Mouse (Mus musculus) neural tube, embryonic 11.5 days (tissue): ENCODE results near the gene Cse1l. TPM values are rescaled to one million over a fixed set of nuclear protein-coding genes. Genes with fewer than 3 reads are reported as not detected.

ENCODE experiments used
- ATAC-seq: fragments of 200-750 bp; cut with Nextera tagmentation; 2 replicates; pipeline ENCODE4 v1.8.0; 2017; ENCODE audit warnings: moderate number of reproducible peaks, mild to moderate bottlenecking, moderate TSS enrichment, moderate library complexity; ENCODE audit not compliant: insufficient read depth, low FRiP score, low TSS enrichment
- DNase-seq: peaks from one replicate; pipeline ENCODE4 v3.0.0-alpha.2; 2015; ENCODE audit warnings: low spot score
- H3K27ac ChIP-seq: fragments of 300-500 bp; sonication (generic); 2 replicates; pipeline ENCODE4 v1.5.1; 2014; ENCODE audit warnings: low read depth, mild to moderate bottlenecking, low read length
- H3K27me3 ChIP-seq: fragments of 300-500 bp; sonication (generic); 2 replicates; pipeline ENCODE4 v1.6.1; 2014; ENCODE audit warnings: mild to moderate bottlenecking, low read length, mixed read lengths; ENCODE audit not compliant: control insufficient read depth, insufficient read depth
- H3K36me3 ChIP-seq: fragments of 300-500 bp; sonication (generic); 2 replicates; pipeline ENCODE4 v1.6.1; 2014; ENCODE audit warnings: mild to moderate bottlenecking, low read length, moderate library complexity, mixed read lengths; ENCODE audit not compliant: control insufficient read depth, insufficient read depth
- H3K4me1 ChIP-seq: fragments of 300-500 bp; sonication (generic); 2 replicates; pipeline ENCODE4 v1.6.1; 2014; ENCODE audit warnings: low read length, mixed read lengths; ENCODE audit not compliant: control insufficient read depth, insufficient read depth
- H3K4me2 ChIP-seq: fragments of 300-500 bp; sonication (generic); 2 replicates; pipeline ENCODE4 v1.6.1; 2014; ENCODE audit warnings: low read depth, mild to moderate bottlenecking, moderate library complexity
- H3K4me3 ChIP-seq: fragments of 300-500 bp; sonication (generic); 2 replicates; pipeline ENCODE4 v1.5.1; 2014; ENCODE audit warnings: low read depth, low read length
- H3K9ac ChIP-seq: fragments of 300-500 bp; sonication (generic); 2 replicates; pipeline ENCODE4 v1.6.1; 2014; ENCODE audit warnings: mild to moderate bottlenecking, low read length
- H3K9me3 ChIP-seq: fragments of 300-500 bp; sonication (generic); 2 replicates; pipeline ENCODE4 v1.6.1; 2016; ENCODE audit warnings: low read length; ENCODE audit not compliant: control insufficient read depth
- WGBS: fragments of 180-500 bp; shearing (Covaris S2); extraction: QIAGEN DNeasy Blood & Tissue Kit; methylation state at CpG from one replicate; pipeline ENCODE4 v1.1.7; 2014; 5-methylcytosine and 5-hydroxymethylcytosine counted together
- polyA plus RNA-seq: library from polyadenylated mRNA; unstranded; fragments of >200 nt; fragmentation: Nextera tagmentation; extraction: Ambion mirVana; gene quantifications from 2 replicates; pipeline ENCODE4 v1.2.1, GENCODE M21; 2014

The Cse1l gene
- polyA plus RNA-seq, 1 experiment from 2014 or later = 200 TPM

DNA sequence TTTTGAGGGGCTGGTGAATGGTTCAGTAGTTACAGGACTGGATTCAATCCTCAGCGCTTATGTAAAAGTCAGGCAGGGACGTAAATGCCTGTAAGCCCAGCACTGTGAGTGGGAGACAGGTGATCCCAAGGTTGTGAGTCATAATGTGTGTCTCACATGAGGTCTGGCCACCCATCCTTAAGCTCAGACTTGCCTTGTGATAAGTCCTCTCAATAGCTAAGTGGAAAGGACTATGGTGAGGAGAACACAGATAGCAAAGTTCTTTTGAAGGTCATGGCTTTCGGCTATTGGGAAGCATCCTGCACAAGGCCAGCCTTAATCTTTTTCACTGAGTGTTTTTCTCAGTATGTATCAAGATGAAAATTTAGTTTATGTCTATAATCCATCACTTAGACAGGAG, 3.9 kb downstream of the Cse1l start:
- H3K4me1 ChIP-seq = peaks cover 7% of the 10 kb centered on the region; the same call in 1 of the 2 replicates
- H3K27me3 ChIP-seq = no peaks in the 10 kb centered on the region
- H3K27ac ChIP-seq = no peak overlapping the region
- no peak overlapping the region for H3K4me2 ChIP-seq
- WGBS = 95% methylated on average over 3 of the region's 3 CpGs
- H3K4me3 ChIP-seq = no peak overlapping the region
- H3K9me3 ChIP-seq = no peaks in the 10 kb centered on the region
- ATAC-seq (no peak), DNase-seq (no peak)
- H3K9ac ChIP-seq = no peak overlapping the region
- peaks cover 2% of the 10 kb centered on the region; the same call in 1 of the 2 replicates for H3K36me3 ChIP-seq

GRCm38 (mm10) chr2:166910536-166910935, 4.7 kb downstream of the Cse1l start:
- ATAC-seq (no peak), DNase-seq (no peak)
- H3K9me3 ChIP-seq = no peaks in the 10 kb centered on the region
- 93% methylated on average over 8 of the region's 8 CpGs for WGBS
- no peaks in the 10 kb centered on the region for H3K27me3 ChIP-seq
- H3K4me1 ChIP-seq = peaks cover 7% of the 10 kb centered on the region; the same call in 1 of the 2 replicates
- H3K9ac ChIP-seq = no peak overlapping the region
- peaks cover 2% of the 10 kb centered on the region; the same call in 1 of the 2 replicates for H3K36me3 ChIP-seq
- no peak overlapping the region for H3K4me3 ChIP-seq
- H3K4me2 ChIP-seq = no peak overlapping the region
- no peak overlapping the region for H3K27ac ChIP-seq

GRCm38 (mm10) chr2:166923971-166924370, 18.1 kb downstream of the Cse1l start:
- no peaks in the 10 kb centered on the region for H3K27me3 ChIP-seq
- peaks cover 6% of the 10 kb centered on the region for H3K36me3 ChIP-seq
- no peak overlapping the region for H3K9ac ChIP-seq
- H3K4me1 ChIP-seq = no peaks in the 10 kb centered on the region
- WGBS = 89% methylated on average over 2 of the region's 2 CpGs
- no peak overlapping the region for H3K4me3 ChIP-seq
- no peaks in the 10 kb centered on the region for H3K9me3 ChIP-seq
- DNase-seq = no peak
- no peak overlapping the region for H3K4me2 ChIP-seq
- no peak overlapping the region for H3K27ac ChIP-seq
- no peak for ATAC-seq

GRCm38 (mm10) chr2:166933943-166934342, 28.1 kb downstream of the Cse1l start:
- H3K4me1 ChIP-seq = no peaks in the 10 kb centered on the region
- H3K36me3 ChIP-seq = peaks cover 9% of the 10 kb centered on the region
- H3K9me3 ChIP-seq = no peaks in the 10 kb centered on the region
- ATAC-seq (no peak), DNase-seq (no peak)
- no peak overlapping the region for H3K4me3 ChIP-seq
- no peak overlapping the region for H3K4me2 ChIP-seq
- no peak overlapping the region for H3K9ac ChIP-seq
- H3K27ac ChIP-seq = no peak overlapping the region
- no peaks in the 10 kb centered on the region for H3K27me3 ChIP-seq
- WGBS = 95% methylated on average over 6 of the region's 6 CpGs

- ATAC-seq (no peak), DNase-seq (no peak)
- Histone ChIP-seq H3K9ac (no peak overlapping the region), H3K4me1 (no peaks in the 10 kb centered on the region), H3K36me3 (peaks cover 9% of the 10 kb centered on the region), H3K27ac (no peak overlapping the region), H3K4me3 (no peak overlapping the region), H3K9me3 (no peaks in the 10 kb centered on the region), H3K4me2 (no peak overlapping the region), H3K27me3 (no peaks in the 10 kb centered on the region)
- WGBS = 74% methylated on average over 5 of the region's 5 CpGs
Observed at GRCm38 (mm10) chr2:166934416-166934815, 28.6 kb downstream of the Cse1l start.

DNA sequence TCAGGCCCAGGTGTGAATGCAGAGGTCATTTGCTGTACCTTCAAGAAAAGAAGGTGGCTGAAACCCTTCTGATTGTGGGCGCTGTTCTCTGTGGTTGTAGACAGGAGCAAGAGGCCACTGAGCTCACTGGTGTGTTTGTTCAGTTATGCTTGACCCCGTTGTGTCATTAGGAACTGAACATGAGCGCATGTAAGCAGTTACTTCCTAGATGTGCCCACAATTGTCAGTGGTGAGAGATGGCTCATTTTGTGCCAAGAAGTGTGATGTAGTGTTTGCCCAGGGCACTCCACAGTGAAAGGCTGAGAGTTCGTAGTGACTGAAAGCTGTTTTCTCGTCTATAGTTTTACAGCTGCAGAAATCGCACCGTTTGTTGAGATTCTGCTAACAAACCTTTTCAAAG, 29.7 kb downstream of the Cse1l start:
- no peak overlapping the region for H3K9ac ChIP-seq
- ATAC-seq (no peak), DNase-seq (no peak)
- H3K9me3 ChIP-seq = no peaks in the 10 kb centered on the region
- H3K36me3 ChIP-seq = peaks cover 6% of the 10 kb centered on the region
- no peak overlapping the region for H3K27ac ChIP-seq
- no peak overlapping the region for H3K4me3 ChIP-seq
- H3K4me1 ChIP-seq = no peaks in the 10 kb centered on the region
- no peak overlapping the region for H3K4me2 ChIP-seq
- WGBS = 96% methylated on average over 7 of the region's 7 CpGs
- H3K27me3 ChIP-seq = no peaks in the 10 kb centered on the region

DNA sequence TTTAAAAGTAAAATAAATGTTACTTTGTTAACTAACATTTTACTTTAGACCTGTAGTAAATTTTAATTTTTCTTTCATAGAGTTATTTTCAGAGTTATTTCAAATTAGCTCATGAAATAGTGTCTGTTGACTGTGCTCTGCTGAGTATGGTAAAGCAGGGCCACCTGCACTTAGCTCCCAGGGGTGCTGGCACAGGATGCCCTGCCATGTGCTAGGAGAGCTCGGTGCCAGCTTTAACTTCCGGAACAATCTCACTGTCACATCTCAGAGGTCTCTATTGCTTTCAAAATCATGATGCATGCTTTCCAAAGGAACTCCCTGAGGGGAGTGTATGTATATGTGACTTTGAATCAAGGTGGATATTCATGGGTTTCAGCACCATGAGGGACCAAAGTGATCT, 30.3 kb downstream of the Cse1l start:
- Histone ChIP-seq H3K36me3 (peaks cover 10% of the 10 kb centered on the region), H3K9ac (no peak overlapping the region), H3K27me3 (no peaks in the 10 kb centered on the region), H3K9me3 (no peaks in the 10 kb centered on the region), H3K4me2 (no peak overlapping the region), H3K4me1 (no peaks in the 10 kb centered on the region), H3K27ac (no peak overlapping the region), H3K4me3 (no peak overlapping the region)
- WGBS = 97% methylated on average over 2 of the region's 2 CpGs
- ATAC-seq (no peak), DNase-seq (no peak)

- Histone ChIP-seq H3K4me2 (no peak overlapping the region), H3K4me3 (no peak overlapping the region), H3K36me3 (peaks cover 20% of the 10 kb centered on the region), H3K27me3 (no peaks in the 10 kb centered on the region), H3K9ac (no peak overlapping the region), H3K4me1 (no peaks in the 10 kb centered on the region), H3K27ac (no peak overlapping the region), H3K9me3 (no peaks in the 10 kb centered on the region)
- ATAC-seq = no peak
- DNase-seq = no peak
- WGBS = 88% methylated on average over 2 of the region's 2 CpGs
Observed at GRCm38 (mm10) chr2:166943146-166943545, 37.3 kb downstream of the Cse1l start.

GRCm38 (mm10) chr2:166944346-166944745, 38.5 kb downstream of the Cse1l start:
- peaks cover 24% of the 10 kb centered on the region for H3K36me3 ChIP-seq
- H3K9me3 ChIP-seq = no peaks in the 10 kb centered on the region

More at GRCm38 (mm10) chr2:166944346-166944745, 38.5 kb downstream of the Cse1l start:
- no peak overlapping the region for H3K4me3 ChIP-seq
- no peak overlapping the region for H3K4me2 ChIP-seq
- ATAC-seq (no peak), DNase-seq (no peak)
- H3K9ac ChIP-seq = no peak overlapping the region
- H3K27me3 ChIP-seq = no peaks in the 10 kb centered on the region
- no peaks in the 10 kb centered on the region for H3K4me1 ChIP-seq
- H3K27ac ChIP-seq = no peak overlapping the region
- 88% methylated on average over 1 of the region's 1 CpGs for WGBS
